Mouse (Mus musculus): ENCODE measurements around the gene Ints11.

The Ints11 gene

GRCm38 (mm10) chr4:155869317-155870033 is at the start of gene Ints11, which contains the start of gene Cptp:
Gene Ints11 (plus strand): TSS chr4:155869546.
Gene Cptp (minus strand): TSS chr4:155869440.
- DNase-seq, result peak; percentile 96

DNA sequence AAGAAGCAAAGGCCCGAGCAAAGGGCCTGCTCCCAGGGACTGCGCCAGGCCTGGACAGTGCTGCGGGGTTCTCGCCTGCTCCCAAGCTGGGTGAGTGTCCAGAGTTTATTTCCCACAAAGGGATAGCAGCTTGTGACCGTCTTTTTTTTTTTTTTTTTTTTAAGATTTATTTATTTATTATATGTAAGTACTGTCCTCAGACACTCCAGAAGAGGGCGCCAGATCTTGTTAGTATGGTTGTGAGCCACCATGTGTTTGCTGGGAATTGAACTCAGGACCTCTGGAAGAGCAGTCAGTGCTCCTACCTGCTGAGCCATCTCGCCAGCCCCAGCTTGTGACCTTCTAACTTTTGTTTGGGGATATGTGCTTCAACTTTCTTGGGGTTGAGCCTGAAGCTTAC is 48.3 kb upstream of the Ints11 start:
- DNase-seq, result no peak

DNA sequence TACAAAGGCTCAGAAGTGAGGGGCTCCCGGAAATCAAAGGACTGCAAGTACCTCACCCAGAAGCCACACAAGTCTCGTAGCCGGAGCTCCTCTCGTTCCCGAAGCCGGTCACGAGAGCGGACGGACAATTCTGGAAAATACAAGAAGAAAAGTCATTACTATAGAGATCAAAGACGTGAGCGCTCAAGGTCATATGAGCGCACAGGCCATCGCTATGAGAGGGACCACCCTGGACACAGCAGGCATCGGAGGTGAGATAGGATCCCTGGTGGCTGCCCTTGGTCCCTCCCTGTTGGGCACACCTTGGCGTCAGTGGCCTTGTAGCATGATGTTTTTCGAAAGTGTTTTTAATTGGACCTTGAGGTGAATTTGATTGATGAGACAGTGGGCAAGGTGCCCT is 45.9 kb upstream of the Ints11 start:
- no peak for DNase-seq

- DNase-seq, result no peak
These were observed 39.5 kb upstream of the Ints11 start for GRCm38 (mm10) chr4:155829866-155830265.

DNA sequence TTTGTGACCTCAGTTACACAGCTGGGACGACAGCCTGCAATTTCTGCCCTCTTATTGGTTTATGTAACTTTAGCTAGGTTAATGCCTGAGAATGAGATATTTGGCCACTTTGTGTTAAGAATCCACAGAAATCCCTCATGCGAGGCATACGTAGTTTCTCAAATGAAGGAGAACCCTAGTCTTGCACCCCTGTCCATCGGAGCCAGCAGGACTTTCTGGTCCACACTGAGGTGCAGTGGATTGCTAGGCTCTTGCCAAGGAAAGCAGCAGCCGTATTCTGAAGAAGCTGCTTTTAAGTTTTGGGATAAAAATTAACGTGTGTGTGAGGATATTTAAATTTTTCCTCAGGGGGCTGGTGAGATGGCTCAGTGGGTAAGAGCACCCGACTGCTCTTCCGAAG is 38.8 kb upstream of the Ints11 start:
- DNase-seq, result no peak

- peak; percentile 96 for DNase-seq
These were observed 38.1 kb upstream of the Ints11 start, which contains the start of gene Aurkaip1 for GRCm38 (mm10) chr4:155831205-155831766. Gene Aurkaip1 (plus strand): TSS chr4:155831272.

DNA sequence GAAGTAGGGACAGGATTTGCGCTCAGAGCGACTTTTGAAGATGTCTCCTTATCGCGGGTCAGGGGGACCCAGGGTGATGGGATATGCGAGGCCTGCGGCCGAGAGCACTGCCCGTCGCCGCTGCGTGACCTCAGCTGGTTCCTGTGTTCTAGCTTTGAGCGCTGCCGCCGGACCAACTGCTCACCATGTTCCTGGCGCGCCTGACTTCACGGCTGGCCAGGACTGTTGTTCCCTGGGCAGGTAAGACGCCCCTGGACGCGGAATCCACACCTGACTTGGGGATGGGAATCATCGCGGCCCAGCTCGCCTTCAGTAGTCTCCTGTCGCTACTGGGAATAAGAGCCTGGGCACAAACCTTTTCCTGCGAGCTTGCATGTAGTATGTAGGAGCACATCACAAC is 37.5 kb upstream of the Ints11 start:
- DNase-seq, result no peak

- no peak for DNase-seq
These were observed 37.0 kb upstream of the Ints11 start for GRCm38 (mm10) chr4:155832321-155832720.

DNA sequence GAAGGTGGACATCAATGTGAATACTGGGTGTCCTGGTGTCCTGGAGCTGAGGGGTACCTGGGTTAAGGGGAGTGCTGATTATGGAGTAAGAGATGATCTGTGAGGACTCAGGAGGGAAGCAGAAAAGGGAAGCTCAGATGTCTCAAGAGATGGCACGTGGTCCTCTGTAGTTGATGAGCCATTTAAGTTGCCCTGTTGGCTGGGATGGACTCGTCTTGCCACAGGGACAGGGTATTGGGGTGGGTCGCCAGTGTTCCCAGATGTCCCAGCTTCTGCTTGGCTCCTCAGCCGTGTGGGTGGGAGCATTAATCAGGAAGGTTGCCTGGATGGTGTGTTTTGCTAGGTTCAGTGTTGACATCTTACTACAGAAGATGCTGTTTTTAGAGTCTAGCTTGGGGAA is 36.1 kb upstream of the Ints11 start:
- no peak for DNase-seq

- DNase-seq, result peak; percentile 84
These were observed 35.5 kb upstream of the Ints11 start for GRCm38 (mm10) chr4:155833836-155834235.

DNA sequence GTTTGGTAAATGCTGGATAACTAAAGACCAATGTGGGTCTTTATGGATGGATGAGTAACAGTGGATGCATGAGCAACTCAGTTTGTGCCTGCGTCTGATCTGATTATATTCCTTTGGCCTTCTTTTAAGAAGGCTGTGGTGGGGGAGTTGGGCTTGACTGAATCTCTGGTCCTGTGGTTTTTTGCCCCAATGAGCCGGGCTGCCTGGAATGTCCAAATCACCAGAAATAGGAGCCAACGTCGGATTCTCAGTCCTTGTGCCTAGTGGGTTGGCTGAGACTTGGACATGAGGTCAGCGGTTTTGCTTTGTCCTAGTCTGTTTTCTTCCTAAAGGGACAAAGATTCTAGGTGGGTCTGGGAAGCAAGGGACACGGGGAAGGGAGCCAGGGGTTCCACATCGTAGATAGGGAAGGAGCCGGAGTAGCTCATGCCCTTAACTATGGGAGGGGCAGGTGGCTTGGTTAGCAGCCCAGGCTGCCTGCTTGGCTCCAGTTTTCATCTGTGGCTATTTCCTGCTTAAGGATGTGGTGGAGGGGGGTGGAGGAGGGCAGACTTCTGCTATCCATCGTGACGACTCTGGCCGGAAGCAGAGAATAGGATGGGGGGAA is 31.8 kb upstream of the Ints11 start:
- DNase-seq, result peak; percentile 39

DNA sequence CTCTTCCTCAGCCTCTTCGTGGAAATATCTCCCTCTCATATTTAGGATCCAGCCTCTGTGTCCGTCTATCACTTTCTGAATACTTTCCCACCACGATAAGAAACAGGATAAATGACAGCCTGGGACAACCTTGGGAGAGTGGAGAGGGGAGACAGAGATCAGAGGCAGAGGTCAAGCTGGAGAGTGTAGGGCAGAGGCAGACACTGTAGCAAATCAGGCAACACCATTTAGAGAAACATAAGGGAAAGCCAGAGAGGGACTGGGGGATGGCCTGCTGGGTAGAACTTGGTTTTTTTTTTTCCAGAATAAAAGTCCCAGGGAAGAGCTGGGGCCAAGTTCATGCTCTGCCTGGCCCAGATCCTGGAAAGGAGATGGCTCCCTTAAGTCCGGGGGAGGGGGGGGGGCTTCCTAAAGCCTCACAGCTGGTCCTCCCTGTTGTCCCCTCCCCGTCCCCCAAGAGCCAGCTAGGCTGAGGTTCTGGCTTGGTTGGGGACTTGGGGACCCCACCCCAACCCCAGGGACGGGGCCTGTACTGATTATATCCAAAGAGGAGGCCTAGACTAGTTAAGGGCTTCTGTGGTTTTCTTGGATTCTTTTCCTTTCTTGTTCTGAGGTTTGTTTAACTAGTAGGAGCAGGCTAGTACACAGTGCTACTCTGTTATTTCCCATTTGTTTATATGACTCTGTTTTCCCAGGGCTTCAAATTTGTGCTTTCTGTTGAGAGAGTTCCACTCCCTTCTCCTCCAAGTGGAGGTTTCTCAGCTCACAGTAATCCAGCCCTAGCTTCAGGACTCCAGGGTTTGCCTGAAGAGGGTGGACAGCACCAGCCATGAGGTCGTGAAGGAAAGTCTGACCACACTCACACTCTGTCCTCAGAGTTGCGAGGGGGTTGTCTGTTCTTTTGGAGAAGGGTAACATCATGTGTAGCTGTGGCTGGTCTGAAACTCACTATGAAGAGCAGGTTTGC is 30.9 kb upstream of the Ints11 start:
- DNase-seq, result no peak

DNA sequence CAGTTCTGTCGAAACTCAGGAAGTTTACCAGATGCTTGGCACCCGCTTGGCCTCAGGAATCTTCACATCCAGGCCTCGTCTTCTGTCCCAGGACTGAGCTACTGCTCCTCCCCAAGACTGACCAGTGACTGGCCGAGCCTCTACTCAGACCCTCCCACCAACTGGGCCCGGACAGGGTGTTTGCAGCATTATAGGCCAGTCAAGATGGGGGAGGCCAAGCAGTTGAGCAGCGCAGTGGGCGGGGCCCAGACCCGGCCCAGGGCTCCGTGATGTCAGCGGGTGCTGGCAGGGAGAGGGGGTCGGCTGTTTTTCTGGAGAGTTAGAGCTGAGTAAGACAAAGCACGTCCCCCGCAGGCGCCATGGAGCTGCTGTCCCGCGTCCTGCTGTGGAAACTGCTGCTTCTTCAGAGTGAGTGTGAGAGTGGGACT is 29.8 kb upstream of the Ints11 start, which contains the start of gene Mxra8:
Gene Mxra8 (plus strand): TSS at position 198 of the 428 bp plus-strand sequence.
- peak; percentile 72 for DNase-seq

DNA sequence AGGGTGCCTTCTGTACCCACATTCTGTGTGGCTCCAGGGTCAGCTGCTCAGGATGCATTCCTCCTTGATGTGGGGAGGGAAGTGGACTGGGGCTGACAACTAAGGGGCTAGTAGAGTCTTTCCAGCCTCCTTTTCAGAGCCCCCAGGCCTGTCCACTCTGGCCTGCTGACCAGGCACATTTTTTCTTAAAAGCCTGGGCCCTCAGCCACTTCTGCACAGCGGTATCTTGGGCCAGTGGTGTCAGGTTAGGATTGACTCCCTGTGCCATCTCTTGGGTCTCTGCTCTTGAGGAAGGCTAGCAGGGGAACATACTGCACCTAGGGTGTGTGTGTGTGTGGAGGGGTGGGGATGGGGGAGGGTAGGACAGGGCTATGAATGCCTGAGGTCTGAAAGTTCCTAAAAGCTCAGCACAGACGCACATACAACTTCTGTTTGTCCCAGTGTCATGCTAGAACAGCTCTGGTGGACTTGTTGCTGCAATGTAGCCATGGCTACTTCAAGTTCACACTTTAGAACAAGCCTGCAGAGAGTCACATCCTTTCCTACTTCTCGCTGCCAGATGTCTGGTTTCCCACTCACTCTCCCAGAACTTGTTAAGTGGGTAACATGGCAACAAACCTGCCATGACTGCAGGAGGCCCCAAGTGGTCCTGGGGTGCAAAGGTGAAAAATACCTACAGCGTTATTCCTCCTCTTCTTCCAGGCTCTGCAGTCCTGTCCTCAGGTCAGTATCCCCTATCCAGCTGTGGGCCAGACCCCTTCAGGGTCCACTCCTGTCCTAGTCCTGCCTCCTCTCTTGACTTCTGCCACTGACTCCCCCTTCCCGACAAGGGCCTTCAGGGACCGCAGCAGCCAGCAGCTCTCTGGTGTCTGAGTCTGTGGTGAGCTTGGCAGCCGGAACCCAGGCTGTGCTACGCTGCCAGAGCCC is 29.0 kb upstream of the Ints11 start:
- DNase-seq, result no peak

GRCm38 (mm10) chr4:155841003-155841454 is 28.3 kb upstream of the Ints11 start:
- DNase-seq, result peak; percentile 70

DNA sequence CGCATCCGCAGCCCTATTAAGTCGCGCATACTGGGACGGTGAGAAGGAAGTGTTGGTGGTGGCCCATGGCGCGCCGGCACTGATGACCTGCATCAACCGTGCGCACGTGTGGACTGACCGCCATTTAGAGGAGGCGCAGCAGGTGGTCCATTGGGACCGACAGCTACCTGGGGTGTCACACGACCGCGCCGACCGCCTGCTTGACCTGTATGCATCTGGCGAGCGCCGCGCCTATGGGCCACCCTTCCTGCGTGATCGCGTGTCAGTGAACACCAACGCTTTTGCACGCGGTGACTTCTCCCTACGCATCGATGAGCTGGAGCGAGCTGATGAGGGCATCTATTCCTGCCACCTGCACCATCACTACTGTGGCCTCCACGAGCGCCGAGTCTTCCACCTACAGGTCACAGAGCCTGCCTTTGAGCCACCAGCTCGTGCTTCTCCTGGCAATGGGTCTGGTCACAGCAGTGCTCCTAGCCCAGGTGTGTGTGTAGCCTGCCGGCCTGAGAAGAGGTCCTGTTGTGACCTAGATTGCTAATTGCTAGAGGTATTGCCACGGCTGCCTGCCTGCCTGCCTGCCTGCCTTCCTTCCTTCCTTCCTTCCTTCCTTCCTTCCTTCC is 27.6 kb upstream of the Ints11 start:
- no peak for DNase-seq

- peak; percentile 59 for DNase-seq
These were observed 26.1 kb upstream of the Ints11 start for GRCm38 (mm10) chr4:155843231-155843630.

GRCm38 (mm10) chr4:155846871-155847578 is 22.3 kb upstream of the Ints11 start, which contains the start of gene Dvl1:
Gene Dvl1 (plus strand): TSS chr4:155847402.
- DNase-seq, result peak; percentile 93

DNA sequence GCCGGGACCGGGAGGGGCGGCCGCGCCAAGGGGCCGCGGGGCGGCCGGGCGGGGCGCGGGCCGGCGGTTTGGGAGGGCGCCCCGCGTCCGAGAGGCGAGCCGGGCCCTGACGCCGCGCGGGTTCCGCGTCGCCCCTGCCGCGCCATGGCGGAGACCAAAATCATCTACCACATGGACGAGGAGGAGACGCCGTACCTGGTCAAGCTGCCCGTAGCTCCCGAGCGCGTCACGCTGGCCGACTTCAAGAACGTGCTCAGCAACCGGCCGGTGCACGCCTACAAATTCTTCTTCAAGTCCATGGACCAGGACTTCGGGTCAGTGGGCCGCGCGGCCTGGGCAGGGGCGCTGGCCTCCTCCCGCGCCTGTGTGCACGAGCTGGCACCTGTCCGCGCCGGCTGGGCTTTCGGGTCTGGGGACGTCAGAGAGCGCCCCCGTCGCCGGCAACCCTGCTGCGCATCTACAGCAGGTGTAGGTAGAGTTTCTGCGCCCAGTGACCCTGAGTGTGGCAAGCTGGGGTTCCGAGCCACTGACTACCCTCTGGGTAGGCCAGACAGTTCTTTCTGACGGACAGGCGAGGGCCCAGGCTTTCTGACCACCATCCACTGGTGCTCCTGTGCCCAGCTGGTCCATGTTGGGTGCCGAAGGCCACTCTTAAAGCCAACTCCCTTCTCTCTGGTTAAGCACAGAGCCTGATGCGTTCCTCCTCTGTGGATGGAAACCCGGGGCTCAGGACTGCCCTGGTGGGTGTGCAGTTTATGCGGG is 21.6 kb upstream of the Ints11 start:
- DNase-seq, result peak; percentile 65

Measured in kidney, adult 18-20 months (tissue).